Mouse (Mus musculus): ENCODE measurements around the gene Phf2.

The Phf2 gene

DNA sequence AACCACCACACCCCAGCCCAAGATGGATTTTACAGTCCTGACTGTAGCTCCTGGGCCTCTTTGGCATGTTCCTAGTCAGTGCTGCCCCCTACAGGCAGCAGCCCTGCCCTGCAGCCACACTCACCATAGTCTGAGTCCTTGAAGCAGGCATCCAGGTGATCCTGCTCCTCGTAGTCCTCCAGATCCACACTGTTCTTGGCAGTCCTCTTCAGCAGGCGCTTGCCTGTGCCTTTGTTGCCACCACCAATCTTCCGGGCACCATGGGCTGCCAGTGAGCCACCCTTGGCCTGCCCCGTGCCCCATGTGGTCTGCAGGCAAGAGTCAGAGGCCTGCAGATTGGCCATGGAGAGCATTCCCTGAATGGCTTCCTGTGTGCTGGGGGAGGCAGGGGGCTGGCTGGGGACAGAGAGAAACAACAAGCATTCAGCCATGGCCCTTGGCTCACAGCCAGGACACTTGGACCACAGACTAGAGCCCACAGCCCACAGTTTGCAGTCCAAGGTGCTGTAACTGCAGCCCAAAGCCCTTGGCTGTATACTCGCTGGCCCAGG lies 63.4 kb downstream of the Phf2 start:
- peak; percentile 82 for DNase-seq (ENCODE audit: inconsistent ontology term)

GRCm38 (mm10) chr13:48802181-48802580 lies 68.7 kb downstream of the Phf2 start:
- no peak for DNase-seq (ENCODE audit: inconsistent ontology term)

DNA sequence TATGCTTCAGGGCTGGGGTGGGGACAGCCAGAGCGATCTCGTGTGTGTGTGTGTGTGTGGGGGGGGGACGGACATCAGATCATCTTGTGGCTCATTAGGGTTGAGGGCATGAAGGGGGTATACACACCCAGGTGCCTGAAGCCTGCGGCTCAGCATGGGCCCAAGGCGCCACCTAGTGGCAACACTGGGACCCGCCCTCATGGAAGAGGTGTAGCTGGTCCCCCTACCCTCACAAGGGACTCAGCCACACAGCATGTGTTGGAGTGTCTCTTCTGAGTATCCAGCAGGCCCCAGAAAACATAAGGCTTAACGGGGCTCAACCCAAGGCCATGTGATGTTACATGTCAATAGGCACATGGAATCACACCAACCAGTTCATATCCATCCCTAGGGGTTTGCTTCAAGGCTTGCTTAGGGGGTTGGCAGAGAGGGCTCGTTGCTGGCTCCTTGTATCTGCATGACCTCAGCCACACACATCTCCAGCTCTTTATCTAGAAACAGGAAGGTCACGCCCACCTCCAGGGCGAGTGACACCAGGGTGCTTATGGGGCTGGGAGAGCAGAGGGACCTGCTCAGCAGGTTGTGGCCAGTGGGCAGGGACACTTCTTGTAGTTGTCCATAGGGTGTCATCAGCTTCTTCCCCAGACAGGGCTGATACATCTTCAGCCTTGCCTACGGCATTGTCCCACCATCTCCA lies 69.9 kb downstream of the Phf2 start:
- peak; percentile 43 for DNase-seq (ENCODE audit: inconsistent ontology term)

DNA sequence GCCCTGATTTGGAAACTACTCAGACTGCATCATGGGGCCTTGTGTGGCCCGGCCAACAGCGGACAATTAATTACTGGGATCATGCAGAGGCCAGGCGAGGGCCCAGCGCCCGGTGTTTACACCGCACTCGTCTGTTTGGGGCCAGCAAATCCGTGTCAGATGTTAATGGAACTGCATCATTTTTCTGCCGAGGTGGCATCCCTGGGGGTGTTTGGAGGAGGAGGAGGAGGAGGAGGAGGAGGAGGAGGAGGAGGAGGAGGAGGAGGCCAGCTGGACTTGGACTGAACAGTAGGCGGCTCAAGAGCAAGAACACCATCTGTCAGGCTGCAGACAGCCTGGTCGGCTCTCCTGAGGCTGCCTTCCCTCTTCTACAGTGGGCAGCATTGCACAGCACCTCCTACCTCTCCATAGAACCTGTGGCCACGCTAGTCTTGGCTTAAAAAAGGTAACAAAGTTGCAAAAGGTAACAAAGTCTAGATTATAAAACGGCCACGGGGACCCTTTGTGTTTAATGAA lies 72.6 kb downstream of the Phf2 start:
- DNase-seq (ENCODE audit: inconsistent ontology term): peak; percentile 37

DNA sequence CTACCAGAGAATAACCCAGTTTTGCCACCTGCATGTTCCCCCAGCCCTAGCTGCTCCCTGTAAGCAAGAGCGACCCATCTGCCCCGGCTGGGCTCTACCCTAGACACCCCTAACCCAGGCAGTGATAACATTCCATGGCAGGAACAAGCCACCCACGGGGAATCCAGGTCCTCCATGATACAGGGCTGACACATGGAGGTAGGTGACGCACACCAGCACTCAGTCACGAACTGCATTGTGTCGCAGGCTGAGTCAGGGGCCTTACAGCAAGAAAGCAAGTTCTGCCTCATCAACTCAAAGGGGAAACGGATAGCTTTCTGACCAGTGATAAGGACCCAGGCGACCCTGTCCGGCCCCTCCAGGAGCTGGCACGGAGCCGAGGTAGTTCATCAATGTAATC lies 74.0 kb downstream of the Phf2 start:
- DNase-seq (ENCODE audit: inconsistent ontology term): no peak

- no peak for DNase-seq (ENCODE audit: inconsistent ontology term)
Measured at GRCm38 (mm10) chr13:48795711-48796110, 75.2 kb downstream of the Phf2 start.

DNA sequence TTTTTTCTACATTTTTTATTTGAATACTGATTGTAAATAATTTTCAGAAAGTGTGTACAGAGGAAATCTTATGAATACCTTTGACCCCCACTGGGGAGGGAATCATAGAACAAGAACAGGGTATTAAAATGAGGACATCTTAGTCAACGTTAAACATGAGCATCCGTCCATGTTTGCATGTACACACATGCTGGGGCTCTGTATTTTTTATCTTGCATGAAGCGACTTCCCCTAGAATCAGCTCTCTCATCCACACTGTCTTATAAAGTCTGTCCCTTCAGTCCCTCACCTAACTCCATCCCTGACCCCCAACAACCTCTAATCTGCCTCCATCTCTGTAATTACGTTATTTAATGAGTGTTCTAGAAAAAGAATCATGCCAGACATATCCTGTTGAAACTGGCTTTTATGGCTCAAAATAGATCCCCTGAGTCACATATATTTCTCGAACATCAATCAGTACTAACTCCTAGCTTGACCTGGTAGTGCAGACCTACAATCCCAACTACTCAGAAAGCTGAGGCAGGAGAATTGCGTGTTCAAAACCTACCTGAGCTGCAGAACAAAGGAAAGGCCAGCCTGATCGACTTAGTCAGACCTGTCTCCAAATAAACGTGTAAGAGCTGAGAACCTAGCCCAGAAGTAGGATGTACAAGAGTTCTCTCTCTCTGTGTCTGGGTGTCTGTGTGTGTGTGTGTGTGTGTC lies 86.2 kb downstream of the Phf2 start:
- no peak for DNase-seq (ENCODE audit: inconsistent ontology term)

- DNase-seq (ENCODE audit: inconsistent ontology term): no peak
Measured at GRCm38 (mm10) chr13:48784151-48784550, 86.8 kb downstream of the Phf2 start.

GRCm38 (mm10) chr13:48782727-48783725 lies 87.9 kb downstream of the Phf2 start:
- peak; percentile 36 for DNase-seq (ENCODE audit: inconsistent ontology term)

- DNase-seq (ENCODE audit: inconsistent ontology term): no peak
Measured at GRCm38 (mm10) chr13:48780345-48781010, 90.4 kb downstream of the Phf2 start.

DNA sequence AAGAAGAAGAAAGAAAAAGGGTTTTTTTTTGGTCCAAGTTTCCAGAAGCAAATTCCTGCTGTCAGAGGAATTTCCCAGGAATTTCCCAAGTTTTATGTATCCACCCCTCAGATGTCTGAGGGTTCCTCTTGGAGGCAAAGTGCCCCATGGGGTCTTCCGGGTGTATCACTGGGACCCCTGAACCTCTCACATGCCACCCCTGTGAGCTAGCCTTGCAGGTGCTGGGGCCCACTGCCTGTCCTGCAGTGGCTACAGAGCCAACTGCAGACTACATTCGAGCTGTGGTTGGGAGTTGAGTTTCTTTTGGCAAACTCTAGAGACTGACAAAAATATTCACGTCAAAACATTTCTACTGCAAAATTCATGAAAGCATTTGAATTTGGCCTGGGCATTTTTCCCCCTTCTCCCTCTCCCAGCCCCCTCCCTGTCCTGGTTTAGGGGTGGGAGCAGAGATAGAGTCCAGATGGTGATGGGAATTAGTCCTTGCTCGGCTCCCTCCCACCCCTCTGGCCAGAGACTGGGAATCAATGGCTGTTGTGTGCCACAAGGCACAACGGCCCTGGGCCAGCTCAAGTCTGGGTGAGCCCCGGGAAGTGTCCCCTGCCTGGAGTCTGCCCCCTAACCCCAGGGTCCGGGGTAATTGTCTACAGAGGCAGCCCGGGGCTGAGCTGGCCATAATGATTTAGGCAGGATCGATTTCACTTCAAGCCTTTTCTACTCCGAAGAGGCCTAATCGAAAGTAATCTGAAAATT lies 91.2 kb downstream of the Phf2 start:
- DNase-seq (ENCODE audit: inconsistent ontology term): peak; percentile 62

DNA sequence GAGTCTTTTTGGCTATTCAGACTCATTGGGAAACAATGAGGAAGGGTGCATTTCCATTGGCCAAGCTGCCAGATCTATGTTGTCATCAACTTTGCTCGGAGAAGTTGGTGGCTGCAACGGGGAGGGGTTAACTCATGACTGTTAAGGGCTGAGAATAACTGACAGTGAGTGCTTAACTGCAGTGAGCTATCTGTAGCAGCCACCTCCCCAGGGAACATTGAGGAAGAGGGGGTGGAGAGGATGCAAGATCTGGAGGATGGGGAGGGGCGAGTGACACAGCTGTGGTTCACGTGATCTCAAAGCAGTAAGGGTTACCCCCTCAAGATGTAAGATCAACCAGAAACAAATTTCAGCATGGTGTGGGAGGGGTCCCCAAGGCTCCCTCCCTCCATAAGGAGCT lies 92.8 kb downstream of the Phf2 start:
- no peak for DNase-seq (ENCODE audit: inconsistent ontology term)

DNA sequence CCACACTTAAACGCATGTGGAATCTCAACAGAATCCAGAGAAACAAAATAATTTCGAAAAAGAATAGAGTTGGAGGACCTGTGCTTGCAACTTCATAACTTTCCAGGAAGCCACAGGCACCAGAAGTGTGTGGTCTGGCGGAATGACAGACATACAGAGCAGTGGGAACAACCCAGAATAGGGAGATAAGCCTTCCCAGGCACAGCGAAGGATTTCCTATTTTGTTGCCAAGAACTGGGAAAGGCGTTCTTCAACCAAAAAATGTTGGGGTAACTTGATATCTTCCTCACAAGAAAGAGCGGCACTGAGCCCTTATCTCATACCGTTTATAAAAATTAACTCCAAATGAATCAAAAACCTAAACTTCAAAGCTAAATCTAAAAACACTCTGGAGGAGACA lies 96.4 kb downstream of the Phf2 start:
- DNase-seq (ENCODE audit: inconsistent ontology term): no peak

- DNase-seq (ENCODE audit: inconsistent ontology term): peak; percentile 82
Measured at GRCm38 (mm10) chr13:48768109-48768508, 102.8 kb downstream of the Phf2 start.

DNA sequence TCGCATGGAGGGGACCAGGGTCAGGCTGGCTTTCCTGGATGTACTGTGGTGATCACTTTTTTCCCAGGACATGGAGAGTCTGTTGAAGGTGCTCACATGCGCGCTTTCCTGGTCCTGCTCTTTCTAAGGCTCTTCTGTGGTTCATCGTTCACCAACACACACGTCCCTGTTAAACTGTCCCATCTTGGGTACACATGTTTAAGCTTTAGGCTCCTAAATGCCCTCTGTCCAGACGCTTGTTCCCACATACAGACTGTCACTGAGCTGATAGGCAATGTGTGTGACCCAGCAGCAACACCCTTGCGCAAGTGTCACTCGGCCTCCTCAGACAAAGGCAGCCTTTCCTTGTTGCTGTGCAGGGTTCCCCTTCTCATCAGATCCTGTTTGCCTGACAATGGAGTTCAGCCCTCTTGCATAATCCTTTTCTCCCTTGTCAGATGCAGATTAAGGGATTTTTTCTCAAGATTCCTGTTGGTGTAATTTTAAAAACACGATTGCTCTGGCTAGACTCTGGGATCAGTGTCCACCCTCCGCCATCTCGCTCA lies 107.1 kb downstream of the Phf2 start:
- no peak for DNase-seq (ENCODE audit: inconsistent ontology term)

GRCm38 (mm10) chr13:48760855-48761436 lies 110.0 kb downstream of the Phf2 start:
- no peak for DNase-seq (ENCODE audit: inconsistent ontology term)

DNA sequence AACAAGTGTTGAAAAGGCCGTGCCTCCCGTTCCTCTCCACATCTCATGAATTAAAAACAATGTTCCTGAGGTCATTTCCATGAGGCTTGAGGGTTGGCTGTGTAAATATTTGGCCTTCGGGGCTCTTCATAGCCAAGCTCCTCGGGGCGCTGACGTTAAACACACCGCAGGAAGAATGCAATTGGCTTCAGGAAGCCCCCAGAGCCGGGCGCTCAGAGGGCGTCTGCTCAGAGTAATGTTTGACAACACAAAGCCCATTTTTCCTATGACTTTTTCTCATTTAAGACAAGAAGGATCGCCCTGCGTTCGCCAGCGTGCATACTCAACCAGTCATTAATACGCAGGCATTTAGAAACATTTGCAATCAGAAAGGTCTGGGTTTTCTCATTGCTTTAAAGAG lies 114.2 kb downstream of the Phf2 start:
- DNase-seq (ENCODE audit: inconsistent ontology term): no peak
